Mouse (Mus musculus) kidney, adult 2 months (tissue): ENCODE results near the gene Gm10031. TPM values are rescaled to one million over a fixed set of nuclear protein-coding genes. Genes with fewer than 3 reads are reported as not detected.

Experiments
- DNase-seq: peaks from one replicate; pipeline ENCODE4 v3.0.0; 2021
- H3K27ac ChIP-seq: fragments of 200-500 bp; 2 replicates; pipeline ENCODE4 v1.5.1; 2012; ENCODE audit warnings: low read depth, low read length, control low read depth, inconsistent platforms; ENCODE audit not compliant: insufficient read depth
- H3K27me3 ChIP-seq: fragments of 200-500 bp; replicated peaks from 2 replicates; pipeline ENCODE4 v1.6.1; 2012; ENCODE audit warnings: mild to moderate bottlenecking, moderate library complexity, low read length, inconsistent platforms; ENCODE audit not compliant: control insufficient read depth, insufficient read depth
- H3K36me3 ChIP-seq: fragments of 200-500 bp; 2 replicates; pipeline ENCODE4 v1.6.1; 2012; ENCODE audit warnings: mild to moderate bottlenecking, moderate library complexity, low read length, inconsistent platforms; ENCODE audit not compliant: control insufficient read depth, insufficient read depth
- H3K4me1 ChIP-seq: fragments of 200-500 bp; 2 replicates; pipeline ENCODE4 v1.6.1; 2011; ENCODE audit warnings: low read length; ENCODE audit not compliant: control insufficient read depth, insufficient read depth
- H3K4me3 ChIP-seq: fragments of 200-500 bp; 2 replicates; pipeline ENCODE4 v1.5.1; 2011; ENCODE audit warnings: mild to moderate bottlenecking, low read depth, low read length, control low read depth; ENCODE audit not compliant: insufficient read depth
- CTCF ChIP-seq: fragments of 200-500 bp; conservative IDR thresholded peaks from 2 replicates; pipeline ENCODE4 v1.5.1; 2011; ENCODE audit warnings: low read depth, mild to moderate bottlenecking, control low read depth, low read length, moderate library complexity, mixed read lengths; ENCODE audit not compliant: insufficient read depth, insufficient read length
- POLR2A ChIP-seq: fragments of 200-500 bp; IDR thresholded peaks from one replicate; pipeline ENCODE4 v1.6.1; 2011; ENCODE audit warnings: low read depth, low read length, control low read depth
- WGBS: fragments of 180-500 bp; shearing (Covaris S2); methylation state at CpG from one replicate; pipeline ENCODE4 v1.1.7; 2018; 5-methylcytosine and 5-hydroxymethylcytosine counted together
- polyA plus RNA-seq: library from polyadenylated mRNA; depleted of rRNA; stranded (reverse); fragments of >200 nt; gene quantifications from 2 replicates; pipeline ENCODE4 v1.2.3, GENCODE M21; 2012

Gene Gm10031
- polyA plus RNA-seq, 1 experiment: 9.2 TPM

- 31% methylated on average over 4 of the region's 4 CpGs for WGBS
- Histone ChIP-seq H3K4me1 (no peaks in the 10 kb centered on the region; the same call in 1 of the 2 replicates), H3K36me3 (no peaks in the 10 kb centered on the region), H3K27ac (no peak overlapping the region), H3K27me3 (no peaks in the 10 kb centered on the region), H3K4me3 (no peak overlapping the region)
- DNase-seq: peak; percentile 57
- TF ChIP-seq POLR2A (no peak), CTCF (peak; percentile 62)
Measured at GRCm38 (mm10) chr1:156539787-156540560, 16.2 kb downstream of the Gm10031 start.

- Histone ChIP-seq H3K27me3 (no peaks in the 10 kb centered on the region), H3K36me3 (no peaks in the 10 kb centered on the region), H3K4me3 (no peak overlapping the region), H3K27ac (no peak overlapping the region), H3K4me1 (no peaks in the 10 kb centered on the region)
- TF ChIP-seq POLR2A: no peak
- no peak for TF ChIP-seq CTCF
- WGBS: 34% methylated on average over 12 of the region's 12 CpGs
- no peak for DNase-seq
Measured at GRCm38 (mm10) chr1:156543999-156544398, 20.2 kb downstream of the Gm10031 start.

- peak; percentile 37 for TF ChIP-seq POLR2A
- no peak for TF ChIP-seq CTCF
- 8% methylated on average over 59 of the region's 60 CpGs for WGBS
- Histone ChIP-seq H3K27ac (peak within 1 kb of the TSS; percentile 57), H3K4me3 (peak within 1 kb of the TSS; percentile 76), H3K36me3 (no peaks in the 10 kb centered on the region), H3K4me1 (peaks cover 8% of the 10 kb centered on the region; the same call in 1 of the 2 replicates), H3K27me3 (no peaks in the 10 kb centered on the region)
- peak; percentile 93 for DNase-seq
Measured at GRCm38 (mm10) chr1:156558024-156558930, 34.5 kb downstream of the Gm10031 start, which contains the start of gene Abl2. TSS of gene Abl2 (plus strand) at chr1:156558786.

- no peaks in the 10 kb centered on the region for H3K36me3 ChIP-seq
- peak; percentile 39 for DNase-seq
- peaks cover 8% of the 10 kb centered on the region; the same call in 1 of the 2 replicates for H3K4me1 ChIP-seq
- H3K27me3 ChIP-seq: no peaks in the 10 kb centered on the region
- WGBS: under 1% methylated on average over 65 of the region's 66 CpGs
- H3K4me3 ChIP-seq: peak overlapping the region; percentile 76
- TF ChIP-seq CTCF (no peak), POLR2A (no peak)
- H3K27ac ChIP-seq: peak overlapping the region; percentile 57
Measured at GRCm38 (mm10) chr1:156558950-156559640, 35.3 kb downstream of the Gm10031 start.

GRCm38 (mm10) chr1:156559641-156560020, 35.8 kb downstream of the Gm10031 start:
- TF ChIP-seq CTCF: no peak
- no peak for TF ChIP-seq POLR2A
- no peak for DNase-seq
- Histone ChIP-seq H3K36me3 (no peaks in the 10 kb centered on the region), H3K27me3 (no peaks in the 10 kb centered on the region), H3K4me3 (peak overlapping the region; percentile 76), H3K4me1 (peaks cover 8% of the 10 kb centered on the region; the same call in 1 of the 2 replicates), H3K27ac (no peak overlapping the region)
- 13% methylated on average over 8 of the region's 8 CpGs for WGBS

- DNase-seq: no peak
- WGBS: 85% methylated on average over 9 of the region's 9 CpGs
- no peak overlapping the region for H3K4me3 ChIP-seq
- no peak for TF ChIP-seq POLR2A
- TF ChIP-seq CTCF: no peak
- no peak overlapping the region for H3K27ac ChIP-seq
- H3K27me3 ChIP-seq: no peaks in the 10 kb centered on the region
- H3K4me1 ChIP-seq: peaks cover 8% of the 10 kb centered on the region; the same call in 1 of the 2 replicates
- H3K36me3 ChIP-seq: no peaks in the 10 kb centered on the region
Measured at GRCm38 (mm10) chr1:156560500-156560899, 36.7 kb downstream of the Gm10031 start.
